Mouse (Mus musculus) megakaryocyte, embryonic 14.5 days (primary cell): ENCODE data around the gene Cdhr4. TPM values are rescaled to one million over a fixed set of nuclear protein-coding genes. Genes with fewer than 3 reads are reported as not detected.

Experiments used
- H3K27me3 ChIP-seq: replicated peaks from 2 replicates; pipeline ENCODE3; 2012; ENCODE audit warnings: inconsistent platforms
- H3K36me3 ChIP-seq: replicated peaks from 2 replicates; pipeline ENCODE3; 2012; ENCODE audit warnings: low read length, inconsistent platforms, mixed read lengths
- H3K4me1 ChIP-seq: 2 replicates; pipeline ENCODE4 v1.6.1; 2012; ENCODE audit warnings: inconsistent platforms
- H3K4me3 ChIP-seq: replicated peaks from 2 replicates; pipeline ENCODE3; 2012; ENCODE audit warnings: moderate library complexity, mild to moderate bottlenecking, inconsistent platforms
- H3K9me3 ChIP-seq: 2 replicates; pipeline ENCODE4 v1.6.1; 2012; ENCODE audit warnings: inconsistent platforms
- FLI1 ChIP-seq: IDR thresholded peaks from 2 replicates; pipeline ENCODE4 v1.6.1; 2012; ENCODE audit warnings: low read length, inconsistent platforms, mixed read lengths
- GATA1 ChIP-seq: IDR thresholded peaks from 3 replicates; pipeline ENCODE4 v1.6.1; 2012; ENCODE audit warnings: mixed read lengths, low read length, inconsistent platforms, borderline replicate concordance
- polyA plus RNA-seq: library from polyadenylated mRNA; stranded (reverse); fragments of >175 nt; gene quantifications from 2 replicates; pipeline ENCODE4 v1.2.3, GENCODE M21; 2012; ENCODE audit warnings: low replicate concordance; ENCODE audit not compliant: insufficient read depth

The Cdhr4 gene
- polyA plus RNA-seq, 1 experiment: 23.4 TPM

GRCm38 (mm10) chr9:107984052-107984753 is 8.1 kb upstream of the Cdhr4 start:
- Histone ChIP-seq H3K4me1 (peaks cover 81% of the 10 kb centered on the region), H3K4me3 (peak overlapping the region; percentile 99), H3K27me3 (no peaks in the 10 kb centered on the region), H3K36me3 (peaks cover 64% of the 10 kb centered on the region), H3K9me3 (no peaks in the 10 kb centered on the region)
- TF ChIP-seq FLI1 (no peak), GATA1 (no peak)

- TF ChIP-seq FLI1 (no peak), GATA1 (no peak)
- Histone ChIP-seq H3K4me3 (peak overlapping the region; percentile 99), H3K9me3 (no peaks in the 10 kb centered on the region), H3K4me1 (peaks cover 79% of the 10 kb centered on the region), H3K36me3 (peaks cover 59% of the 10 kb centered on the region), H3K27me3 (no peaks in the 10 kb centered on the region)
Measured at GRCm38 (mm10) chr9:107984754-107985055, 7.6 kb upstream of the Cdhr4 start.

GRCm38 (mm10) chr9:107985131-107986119 is 6.9 kb upstream of the Cdhr4 start, which contains the start of gene Inka1:
Inka1 (minus strand) TSS chr9:107985879.
- Histone ChIP-seq H3K4me3 (peak within 1 kb of the TSS; percentile 99), H3K4me1 (peaks cover 79% of the 10 kb centered on the region), H3K36me3 (peaks cover 52% of the 10 kb centered on the region), H3K9me3 (no peaks in the 10 kb centered on the region), H3K27me3 (no peaks in the 10 kb centered on the region)
- TF ChIP-seq FLI1: no peak
- no peak for TF ChIP-seq GATA1

- Histone ChIP-seq H3K27me3 (no peaks in the 10 kb centered on the region), H3K4me1 (peaks cover 74% of the 10 kb centered on the region), H3K9me3 (no peaks in the 10 kb centered on the region), H3K36me3 (peaks cover 42% of the 10 kb centered on the region), H3K4me3 (peak overlapping the region; percentile 89)
- TF ChIP-seq GATA1 (peak; percentile 61; the same call in 1 of the 3 replicates), FLI1 (no peak)
Measured at GRCm38 (mm10) chr9:107986376-107986775, 5.9 kb upstream of the Cdhr4 start.

- Histone ChIP-seq H3K27me3 (no peaks in the 10 kb centered on the region), H3K4me1 (peaks cover 69% of the 10 kb centered on the region), H3K4me3 (no peak overlapping the region), H3K36me3 (peaks cover 29% of the 10 kb centered on the region), H3K9me3 (no peaks in the 10 kb centered on the region)
- no peak for TF ChIP-seq GATA1
Measured at GRCm38 (mm10) chr9:107987950-107988349, 4.3 kb upstream of the Cdhr4 start.

GRCm38 (mm10) chr9:107993013-107993412 is 716 bp downstream of the Cdhr4 start:
- Histone ChIP-seq H3K27me3 (no peaks in the 10 kb centered on the region), H3K36me3 (peaks cover 45% of the 10 kb centered on the region), H3K4me1 (peaks cover 62% of the 10 kb centered on the region), H3K4me3 (no peak overlapping the region), H3K9me3 (no peaks in the 10 kb centered on the region)
- TF ChIP-seq FLI1 (no peak), GATA1 (no peak)

GRCm38 (mm10) chr9:107994464-107994863 is 2.2 kb downstream of the Cdhr4 start:
- Histone ChIP-seq H3K9me3 (no peaks in the 10 kb centered on the region), H3K36me3 (peaks cover 59% of the 10 kb centered on the region), H3K27me3 (no peaks in the 10 kb centered on the region), H3K4me3 (peak overlapping the region; percentile 10), H3K4me1 (peaks cover 63% of the 10 kb centered on the region)
- no peak for TF ChIP-seq GATA1
- TF ChIP-seq FLI1: no peak

- no peaks in the 10 kb centered on the region for H3K27me3 ChIP-seq
- no peaks in the 10 kb centered on the region for H3K9me3 ChIP-seq
- H3K4me1 ChIP-seq: peaks cover 57% of the 10 kb centered on the region
- H3K36me3 ChIP-seq: peaks cover 68% of the 10 kb centered on the region
- H3K4me3 ChIP-seq: no peak overlapping the region
- TF ChIP-seq GATA1 (no peak), FLI1 (no peak)
Measured at GRCm38 (mm10) chr9:107995513-107995912, 3.2 kb downstream of the Cdhr4 start.

GRCm38 (mm10) chr9:107996049-107996448 is 3.8 kb downstream of the Cdhr4 start, which contains the start of gene Gm20662:
Gm20662 (plus strand) TSS chr9:107996349.
- Histone ChIP-seq H3K27me3 (no peaks in the 10 kb centered on the region), H3K4me1 (peaks cover 59% of the 10 kb centered on the region), H3K9me3 (no peaks in the 10 kb centered on the region), H3K36me3 (peaks cover 70% of the 10 kb centered on the region), H3K4me3 (no peak within 1 kb of the TSS)
- no peak for TF ChIP-seq FLI1
- TF ChIP-seq GATA1: no peak
